Mouse (Mus musculus) T-helper 17 cell (primary cell): ENCODE data around the gene Neurod4.

Source experiments
- in situ Hi-C, 2 experiments: fragments of 300-600 bp; cut with MboI, MseI; formaldehyde crosslinking; loops; 1 replicate in 1 of 2; 2 replicates in 1 of 2; pipeline ENCODE4 v1.15.1; 2025; ENCODE audit warnings: high pct_unique_total_duplicates in 2 of 2

Neurod4 gene

DNA sequence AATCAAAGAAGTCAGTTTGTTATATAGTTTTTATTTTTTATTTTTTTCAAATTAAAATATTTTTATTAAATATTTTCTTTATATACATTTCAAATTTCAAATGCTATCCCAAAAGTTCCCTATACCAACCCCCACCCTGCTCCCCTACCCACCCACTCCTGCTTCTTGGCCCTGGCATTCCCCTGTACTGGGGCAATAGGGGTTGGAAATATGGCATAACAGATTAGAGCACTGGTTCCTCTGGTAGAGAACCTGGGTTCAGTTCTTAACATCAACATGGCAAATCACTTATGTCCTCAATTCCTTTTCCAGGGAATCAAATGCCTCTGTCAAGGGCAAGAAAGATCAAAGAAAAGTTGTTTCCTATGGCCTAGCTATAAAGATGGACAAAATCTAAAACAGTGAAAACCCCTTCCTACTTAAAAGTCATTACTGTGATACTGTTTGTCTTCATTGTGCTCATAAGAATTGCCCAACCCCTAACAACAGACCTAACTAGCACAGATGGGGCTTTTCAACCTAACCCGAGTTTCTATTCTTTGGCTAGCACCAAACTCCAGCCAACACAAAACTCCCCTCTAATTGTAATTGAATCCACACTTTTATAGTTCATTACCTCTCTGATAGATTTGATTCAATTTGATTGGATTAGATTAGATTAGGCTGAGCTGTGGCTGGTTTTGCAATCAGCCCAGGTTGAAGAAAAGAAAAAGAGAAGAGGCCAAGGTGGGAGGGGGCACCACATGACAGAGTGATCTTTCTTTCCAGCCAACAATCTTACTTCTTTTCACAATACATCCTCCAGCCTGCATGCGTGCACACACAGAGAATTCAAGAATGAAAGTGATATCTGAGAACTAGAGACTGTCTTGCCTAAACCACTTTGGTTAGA lies 41.5 kb downstream of the Neurod4 start:
- in situ Hi-C loops, result no loop called here

DNA sequence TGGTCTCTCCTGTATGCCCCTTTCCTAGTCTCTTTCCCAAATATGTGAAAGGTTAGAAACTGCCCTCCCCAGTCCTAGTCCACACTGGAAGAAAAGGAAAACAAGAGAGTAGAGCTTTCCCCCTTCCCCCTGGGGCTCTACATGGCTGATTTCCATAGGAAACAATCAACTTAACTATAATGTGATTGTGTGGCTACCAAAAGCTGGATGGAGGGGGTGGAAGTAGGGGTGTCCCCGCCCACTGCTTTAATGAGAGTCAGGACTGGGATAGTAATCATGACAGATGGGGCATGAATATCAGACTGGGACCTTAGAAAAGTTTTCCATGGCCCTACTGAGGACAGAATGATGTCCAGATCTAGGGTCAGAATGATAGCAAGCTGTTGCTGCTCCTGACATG lies 45.5 kb downstream of the Neurod4 start:
- in situ Hi-C loops, result loop anchor here in 1 of 2 experiments (5.0 kb wide), 1 partner anchor 63 kb away; no protein-coding TSS in a partner anchor

GRCm38 (mm10) chr10:130232117-130232516 lies 47.9 kb downstream of the Neurod4 start:
- in situ Hi-C loops, result loop anchor here in 1 of 2 experiments (5.0 kb wide), 1 partner anchor 65 kb away; no protein-coding TSS in a partner anchor

GRCm38 (mm10) chr10:130229584-130229983 lies 50.5 kb downstream of the Neurod4 start:
- in situ Hi-C loops, result loop anchor here in 1 of 2 experiments (5.0 kb wide), 1 partner anchor 68 kb away; no protein-coding TSS in a partner anchor

DNA sequence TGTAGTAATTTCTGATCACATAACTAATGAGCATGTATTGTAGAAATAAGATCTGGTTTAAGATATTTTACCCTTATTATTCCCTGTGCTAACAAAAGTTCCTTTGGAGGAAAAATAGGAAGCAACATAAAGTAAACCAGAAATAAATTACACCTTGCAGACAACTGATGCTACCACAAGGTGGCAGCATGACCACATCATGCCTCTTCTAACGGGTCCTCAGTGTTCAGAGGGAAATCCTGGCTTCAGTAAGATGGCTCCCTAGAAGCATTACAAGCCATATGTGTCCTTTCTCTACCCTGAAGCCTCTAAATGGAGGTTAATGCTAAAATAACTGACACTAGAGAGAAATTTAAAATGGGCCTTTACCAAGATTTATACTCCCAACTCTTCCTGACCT lies 51.8 kb downstream of the Neurod4 start:
- in situ Hi-C loops, result loop anchor here in 1 of 2 experiments (5.0 kb wide), 1 partner anchor 69 kb away; no protein-coding TSS in a partner anchor

GRCm38 (mm10) chr10:130225034-130225433 lies 55.0 kb downstream of the Neurod4 start:
- in situ Hi-C loops, result loop anchor here in 1 of 2 experiments (5.0 kb wide), 1 partner anchor 72 kb away; no protein-coding TSS in a partner anchor
